Mouse (Mus musculus): ENCODE measurements around the gene Mex3d.

- TF ChIP-seq CTCF (IDR thresholded peaks at IDR 0.05; ENCODE audit: borderline replicate concordance, control insufficient read depth, extremely low read depth, insufficient read depth, low read length, poor library complexity) (no peak), POLR2A (IDR thresholded peaks at IDR 0.05; ENCODE audit: control insufficient read depth, extremely low read depth, insufficient read depth, low read length, poor library complexity) (no peak)
Measured at GRCm38 (mm10) chr10:80415566-80415965, 28.1 kb upstream of the Mex3d start.
